Mouse (Mus musculus): Measurements from ENCODE around the gene Olfr1029. TPM values are rescaled to one million over a fixed set of nuclear protein-coding genes. Genes with fewer than 3 reads are reported as not detected.
"Not testable (repeated sequence)": the region's sequence is repeated elsewhere in the genome, so short reads cannot be mapped to it uniquely, and the experiment has no call there.

The Olfr1029 gene
- polyA plus RNA-seq (2012; rRNA removed) = 0.08 and 0.11 TPM in 2 replicates

DNA sequence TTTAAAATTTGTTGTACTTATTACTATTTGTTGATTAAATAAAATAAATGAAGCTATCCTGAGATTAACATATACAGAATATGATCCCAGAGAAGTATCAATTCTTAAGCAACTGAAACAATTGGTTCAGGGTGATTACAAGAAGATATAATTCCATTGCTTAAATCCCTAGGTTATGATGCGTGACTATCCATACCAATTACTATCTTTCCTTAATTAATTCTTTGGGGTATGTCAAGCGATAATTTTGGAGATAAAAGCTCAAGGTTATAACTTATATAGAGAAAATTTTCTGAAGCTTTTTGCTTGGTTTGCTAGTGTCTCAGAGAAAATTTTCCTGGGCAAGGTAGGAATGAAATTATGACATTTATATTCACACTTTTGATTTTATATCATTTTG is at the start of gene Olfr1029:
Gene Olfr1029, plus strand, starts transcription at position 301 of the 400 bp plus-strand sequence.
- no peak for DNase-seq (ENCODE audit: extremely low spot score in 1 of 2, low spot score in 1 of 2)

DNA sequence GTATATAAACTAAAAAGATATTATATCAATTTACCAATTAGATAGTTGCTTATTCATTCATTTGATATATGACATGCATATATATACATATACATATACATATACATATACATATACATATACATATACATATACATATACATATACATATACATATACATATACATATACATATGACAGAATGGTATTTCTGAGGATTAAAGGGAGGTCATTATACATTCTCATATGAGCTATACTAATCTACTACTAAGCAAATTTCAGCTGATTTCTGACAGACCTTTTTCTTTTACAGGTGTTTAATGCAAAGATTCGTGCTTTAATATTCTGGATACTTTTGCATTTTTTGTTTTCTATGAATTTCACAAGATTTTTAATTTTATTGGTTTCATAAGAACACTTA is 23.6 kb upstream of the Olfr1029 start, which contains the start of gene Olfr1028:
Gene Olfr1028, plus strand, starts transcription at position 301 of the 400 bp plus-strand sequence.
- no peak for DNase-seq (ENCODE audit: extremely low spot score in 1 of 2, low spot score in 1 of 2)

DNA sequence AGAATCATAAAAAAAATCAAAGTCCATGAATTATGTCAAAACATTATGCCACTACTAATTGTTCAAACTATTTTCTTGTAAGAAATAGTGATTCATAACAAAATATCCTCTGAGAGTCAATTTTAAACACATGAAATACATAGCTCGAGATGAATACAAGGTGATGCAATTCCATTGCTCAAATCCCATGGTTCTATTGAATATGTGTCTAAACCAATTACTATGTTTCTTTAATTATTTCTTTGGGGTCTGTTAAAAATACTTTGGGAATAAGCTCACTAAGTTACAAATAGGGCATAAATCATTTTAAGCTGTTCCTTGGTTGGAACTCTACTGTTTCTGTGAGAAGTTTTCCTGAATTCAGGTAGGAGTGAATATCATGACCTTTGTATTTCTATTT is 5.3 kb downstream of the Olfr1029 start, which contains the start of gene Olfr1030:
Gene Olfr1030, plus strand, starts transcription at position 301 of the 400 bp plus-strand sequence.
- no peak for DNase-seq (ENCODE audit: extremely low spot score in 1 of 2, low spot score in 1 of 2)

DNA sequence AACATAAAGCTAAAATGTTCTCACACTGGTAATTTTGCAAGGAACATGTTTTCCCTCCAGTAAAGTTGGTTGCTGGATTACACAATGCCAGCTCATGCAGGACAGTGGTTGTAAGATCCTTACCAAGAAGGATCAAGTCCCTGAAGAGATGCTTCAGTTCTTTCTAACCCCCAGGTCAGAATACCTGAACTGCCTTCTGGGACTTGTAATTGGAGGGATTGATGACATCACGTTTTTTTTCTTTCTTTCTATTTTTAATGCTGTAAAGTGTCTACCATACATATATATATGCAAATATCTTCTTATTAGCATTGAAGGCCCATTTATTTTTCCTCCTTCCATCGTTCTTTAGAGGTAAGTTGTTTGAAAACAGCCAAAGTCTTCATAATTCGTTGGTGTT is 16.3 kb downstream of the Olfr1029 start, which contains the start of gene Olfr1031:
Gene Olfr1031, plus strand, starts transcription at position 301 of the 400 bp plus-strand sequence.
- no peak for DNase-seq (ENCODE audit: extremely low spot score in 1 of 2, low spot score in 1 of 2)

DNA sequence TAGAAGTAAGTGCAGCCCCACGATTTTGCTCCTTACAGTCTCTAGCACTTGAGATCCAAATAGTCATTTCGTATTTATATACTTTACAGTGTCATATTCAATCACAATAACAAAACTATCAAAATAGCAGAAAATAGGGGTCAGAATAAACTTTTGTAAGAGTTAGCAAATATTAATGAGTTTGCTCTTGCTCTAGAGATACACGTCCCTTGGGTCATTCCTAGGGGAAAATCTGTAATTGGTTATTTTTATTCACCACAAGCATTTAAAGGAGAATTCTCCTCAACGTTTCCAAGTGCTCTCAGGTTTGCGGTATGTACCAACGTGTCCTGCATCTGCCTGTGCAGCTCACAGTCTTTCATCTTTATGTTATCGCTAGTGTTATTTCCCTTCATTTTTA is 31.5 kb downstream of the Olfr1029 start, which contains the start of gene Olfr1032:
Gene Olfr1032, plus strand, starts transcription at position 301 of the 400 bp plus-strand sequence.
- DNase-seq (ENCODE audit: extremely low spot score in 1 of 2, low spot score in 1 of 2) = no peak

DNA sequence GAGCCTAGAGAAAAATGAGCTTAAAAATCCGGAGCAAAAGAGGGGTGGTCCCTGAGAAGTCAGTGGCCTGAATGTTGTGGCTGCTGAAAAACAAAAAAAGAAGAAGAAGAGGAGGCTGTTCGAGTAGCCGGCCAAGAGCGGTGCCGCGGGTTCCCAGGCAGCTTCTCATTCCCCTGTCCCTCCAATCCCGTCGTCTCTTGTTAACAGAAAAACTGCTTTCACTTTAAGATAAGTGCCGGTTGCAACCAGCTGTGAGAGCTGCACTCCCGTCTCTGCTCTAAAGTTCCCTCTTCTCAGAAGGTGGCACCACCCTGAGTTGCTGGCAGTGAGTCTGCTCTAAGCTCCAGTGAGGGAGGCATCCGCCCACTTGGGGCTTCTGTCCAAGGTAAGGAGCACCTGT is 46.7 kb downstream of the Olfr1029 start, which contains the start of gene Olfr1033:
Gene Olfr1033, plus strand, starts transcription at position 228 of the 400 bp plus-strand sequence.
- not testable (repeated sequence) for DNase-seq (ENCODE audit: extremely low spot score in 1 of 2, low spot score in 1 of 2)

DNA sequence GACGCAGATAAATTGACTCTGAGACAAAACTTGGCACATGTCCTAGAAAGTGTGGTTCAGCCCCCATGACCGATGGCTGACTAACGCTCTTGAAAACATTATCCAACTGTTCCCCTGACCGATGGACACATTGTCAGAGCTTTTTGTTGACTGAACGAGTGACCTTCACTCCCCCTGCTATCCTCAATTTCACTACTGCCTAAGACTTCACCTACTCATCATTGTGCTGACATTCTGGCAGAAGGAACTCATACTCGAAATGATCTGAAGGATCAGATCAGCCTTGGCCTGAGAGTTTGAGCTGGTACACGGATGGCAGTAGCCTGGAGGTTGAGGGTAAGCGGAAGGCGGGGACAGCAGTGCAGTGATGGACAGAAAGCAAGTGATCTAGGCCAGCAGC is 47.8 kb downstream of the Olfr1029 start:
- not testable (repeated sequence) for DNase-seq (ENCODE audit: extremely low spot score in 1 of 2, low spot score in 1 of 2)

Other genes with a start within 250 kb of the Olfr1029 start
- not detected in 2 replicates for gene Olfr1012, start 211.1 kb upstream of the Olfr1029 start, polyA plus RNA-seq (2012; rRNA removed)
- 0.10 TPM in 1 of 2 replicates, not detected in the other for gene Olfr1013, start 206.8 kb upstream of the Olfr1029 start, polyA plus RNA-seq (2012; rRNA removed)
- not detected in 2 replicates for gene Olfr1014, start 201.2 kb upstream of the Olfr1029 start, polyA plus RNA-seq (2012; rRNA removed)
- gene Olfr1015, start 191.9 kb upstream of the Olfr1029 start, polyA plus RNA-seq (2012; rRNA removed) = not detected in 2 replicates
- gene Olfr1016, start 171.4 kb upstream of the Olfr1029 start, polyA plus RNA-seq (2012; rRNA removed) = not detected in 2 replicates
- 0.27 TPM in 1 of 2 replicates, not detected in the other for gene Olfr1018, start 155.4 kb upstream of the Olfr1029 start, polyA plus RNA-seq (2012; rRNA removed)
- gene Olfr1019, start 128.4 kb upstream of the Olfr1029 start, polyA plus RNA-seq (2012; rRNA removed) = 0.06 TPM in 1 of 2 replicates, not detected in the other
- gene Olfr1020, start 126.9 kb upstream of the Olfr1029 start, polyA plus RNA-seq (2012; rRNA removed) = not detected in 2 replicates
- gene Olfr1022, start 105.3 kb upstream of the Olfr1029 start, polyA plus RNA-seq (2012; rRNA removed) = not detected in 2 replicates
- not detected in 2 replicates for gene Olfr1023, start 88.3 kb upstream of the Olfr1029 start, polyA plus RNA-seq (2012; rRNA removed)
- gene Olfr1024, start 68.8 kb upstream of the Olfr1029 start, polyA plus RNA-seq (2012; rRNA removed) = not detected in 2 replicates
- gene Olfr1025-ps1, start 58.7 kb upstream of the Olfr1029 start, polyA plus RNA-seq (2012; rRNA removed) = not detected in 2 replicates
- gene Olfr1026, start 52.3 kb upstream of the Olfr1029 start, polyA plus RNA-seq (2012; rRNA removed) = not detected in 2 replicates
- not detected in 2 replicates for gene Olfr1028, start 23.5 kb upstream of the Olfr1029 start, polyA plus RNA-seq (2012; rRNA removed)
- 0.04 TPM in 1 of 2 replicates, not detected in the other for gene Olfr1030, start 5.4 kb downstream of the Olfr1029 start, polyA plus RNA-seq (2012; rRNA removed)
- not detected in 2 replicates for gene Olfr1031, start 16.4 kb downstream of the Olfr1029 start, polyA plus RNA-seq (2012; rRNA removed)
- gene Olfr1032, start 31.6 kb downstream of the Olfr1029 start, polyA plus RNA-seq (2012; rRNA removed) = not detected in 2 replicates
- 0.11 and 0.16 TPM in 2 replicates for gene Olfr1033, start 46.7 kb downstream of the Olfr1029 start, polyA plus RNA-seq (2012; rRNA removed)
- 0.02 TPM in 1 of 2 replicates, not detected in the other for gene Olfr1034, start 72.0 kb downstream of the Olfr1029 start, polyA plus RNA-seq (2012; rRNA removed)
- not detected in 2 replicates for gene Olfr1036, start 100.1 kb downstream of the Olfr1029 start, polyA plus RNA-seq (2012; rRNA removed)
- gene Olfr1037, start 113.5 kb downstream of the Olfr1029 start, polyA plus RNA-seq (2012; rRNA removed) = not detected in 2 replicates
- not detected in 2 replicates for gene Olfr1039, start 162.0 kb downstream of the Olfr1029 start, polyA plus RNA-seq (2012; rRNA removed)
- not detected in 2 replicates for gene Olfr1040, start 172.8 kb downstream of the Olfr1029 start, polyA plus RNA-seq (2012; rRNA removed)
- not detected in 2 replicates for gene Olfr1042, start 187.9 kb downstream of the Olfr1029 start, polyA plus RNA-seq (2012; rRNA removed)
- gene Olfr1043, start 193.6 kb downstream of the Olfr1029 start, polyA plus RNA-seq (2012; rRNA removed) = not detected in 2 replicates
- not detected in 2 replicates for gene Olfr1044, start 203.9 kb downstream of the Olfr1029 start, polyA plus RNA-seq (2012; rRNA removed)
- 0.10 TPM in 1 of 2 replicates, not detected in the other for gene Olfr52, start 211.8 kb downstream of the Olfr1029 start, polyA plus RNA-seq (2012; rRNA removed)
- gene Olfr1045, start 229.1 kb downstream of the Olfr1029 start, polyA plus RNA-seq (2012; rRNA removed) = 0.04 and 0.12 TPM in 2 replicates
- gene Olfr1046, start 245.4 kb downstream of the Olfr1029 start, polyA plus RNA-seq (2012; rRNA removed) = not detected in 2 replicates